Mouse (Mus musculus) liver, adult 2 months (tissue): ENCODE measurements at regions not wholly inside any gene's neighbourhood (a gene's known extent, or its start where the extent isn't known, plus 50 kb on each side); places are given as distances from the start of the nearest gene placed in this dataset.

Experiments used
- DNase-seq: peaks from one replicate; pipeline ENCODE4 v3.0.0-alpha.2; 2011; ENCODE audit warnings: low read depth, low spot score; ENCODE audit errors: extremely low read depth
- H3K27ac ChIP-seq: fragments of 200-500 bp; replicated peaks from 2 replicates; pipeline ENCODE4 v1.5.1; 2012; ENCODE audit warnings: low read depth, mild to moderate bottlenecking, control low read depth, inconsistent platforms, low read length; ENCODE audit not compliant: insufficient read depth
- H3K27me3 ChIP-seq: fragments of 200-500 bp; 2 replicates; pipeline ENCODE4 v1.6.1; 2012; ENCODE audit warnings: mild to moderate bottlenecking, moderate library complexity, low read length, inconsistent platforms; ENCODE audit not compliant: control insufficient read depth, insufficient read depth
- H3K36me3 ChIP-seq: fragments of 200-500 bp; 2 replicates; pipeline ENCODE4 v1.6.1; 2012; ENCODE audit warnings: low read length, inconsistent platforms; ENCODE audit not compliant: control insufficient read depth, insufficient read depth
- H3K4me1 ChIP-seq: fragments of 200-500 bp; 2 replicates; pipeline ENCODE4 v1.6.1; 2011; ENCODE audit warnings: low read length; ENCODE audit not compliant: control insufficient read depth, insufficient read depth
- H3K4me3 ChIP-seq: fragments of 200-500 bp; 2 replicates; pipeline ENCODE4 v1.5.1; 2011; ENCODE audit warnings: low read depth, mild to moderate bottlenecking, control low read depth, low read length, moderate library complexity; ENCODE audit not compliant: insufficient read depth
- H3K79me2 ChIP-seq: fragments of 200-500 bp; 2 replicates; pipeline ENCODE4 v1.6.1; 2012; ENCODE audit warnings: inconsistent platforms, mild to moderate bottlenecking, low read length, moderate library complexity; ENCODE audit not compliant: control insufficient read depth, insufficient read depth
- H3K9ac ChIP-seq: fragments of 200-500 bp; 2 replicates; pipeline ENCODE4 v1.6.1; 2012; ENCODE audit warnings: low read depth, mild to moderate bottlenecking, control low read depth, inconsistent platforms, low read length
- CTCF ChIP-seq: fragments of 200-500 bp; IDR thresholded peaks from 2 replicates; pipeline ENCODE4 v1.5.1; 2011; ENCODE audit warnings: low read depth, low read length, control low read depth
- POLR2A ChIP-seq: fragments of 200-500 bp; IDR thresholded peaks from 2 replicates; pipeline ENCODE4 v1.6.1; 2011; ENCODE audit warnings: low read length, control low read depth; ENCODE audit not compliant: insufficient read depth; ENCODE audit errors: extremely low read depth
- WGBS: fragments of 180-500 bp; shearing (Covaris S2); methylation state at CpG from one replicate; pipeline ENCODE4 v1.1.7; 2018; 5-methylcytosine and 5-hydroxymethylcytosine counted together

- 65% methylated on average over 17 of the region's 17 CpGs for WGBS
- H3K27ac ChIP-seq: peak overlapping the region; percentile 63
- H3K79me2 ChIP-seq: no peaks in the 10 kb centered on the region
- H3K27me3 ChIP-seq: no peaks in the 10 kb centered on the region
- H3K4me3 ChIP-seq: no peak overlapping the region
- no peaks in the 10 kb centered on the region for H3K36me3 ChIP-seq
- H3K9ac ChIP-seq: peak overlapping the region; percentile 74
- no peak for TF ChIP-seq CTCF
- no peak for TF ChIP-seq POLR2A
- peaks cover 9% of the 10 kb centered on the region for H3K4me1 ChIP-seq
- peak; percentile 28 for DNase-seq
These were observed 123.5 kb downstream of the Ly86 start for GRCm38 (mm10) chr13:37468304-37469178.

GRCm38 (mm10) chr13:37470230-37470907 is 125.4 kb downstream of the Ly86 start:
- DNase-seq: no peak
- 73% methylated on average over 11 of the region's 11 CpGs for WGBS
- TF ChIP-seq CTCF (no peak), POLR2A (no peak)
- Histone ChIP-seq H3K79me2 (no peaks in the 10 kb centered on the region), H3K27me3 (no peaks in the 10 kb centered on the region), H3K9ac (no peak overlapping the region), H3K4me1 (peaks cover 9% of the 10 kb centered on the region), H3K36me3 (no peaks in the 10 kb centered on the region), H3K27ac (no peak overlapping the region), H3K4me3 (no peak overlapping the region)

- 71% methylated on average over 1 of the region's 1 CpGs for WGBS
- Histone ChIP-seq H3K4me1 (peaks cover 4% of the 10 kb centered on the region), H3K4me3 (no peak overlapping the region), H3K36me3 (no peaks in the 10 kb centered on the region), H3K9ac (no peak overlapping the region), H3K27ac (no peak overlapping the region), H3K79me2 (no peaks in the 10 kb centered on the region), H3K27me3 (no peaks in the 10 kb centered on the region)
- DNase-seq: no peak
- no peak for TF ChIP-seq CTCF
- TF ChIP-seq POLR2A: no peak
These were observed 128.4 kb downstream of the Ly86 start for GRCm38 (mm10) chr13:37473359-37473758.

GRCm38 (mm10) chr13:37475804-37476203 is 130.8 kb downstream of the Ly86 start:
- H3K36me3 ChIP-seq: no peaks in the 10 kb centered on the region
- TF ChIP-seq POLR2A (no peak), CTCF (no peak)
- DNase-seq: no peak
- H3K27me3 ChIP-seq: no peaks in the 10 kb centered on the region
- H3K27ac ChIP-seq: no peak overlapping the region
- no peak overlapping the region for H3K9ac ChIP-seq
- H3K4me3 ChIP-seq: no peak overlapping the region
- H3K79me2 ChIP-seq: no peaks in the 10 kb centered on the region
- WGBS: 87% methylated on average over 3 of the region's 3 CpGs
- H3K4me1 ChIP-seq: peaks cover 2% of the 10 kb centered on the region; the same call in 1 of the 2 replicates

GRCm38 (mm10) chr13:37476256-37477053 is 131.4 kb downstream of the Ly86 start:
- H3K4me1 ChIP-seq: peaks cover 2% of the 10 kb centered on the region; the same call in 1 of the 2 replicates
- H3K9ac ChIP-seq: no peak overlapping the region
- H3K4me3 ChIP-seq: no peak overlapping the region
- no peaks in the 10 kb centered on the region for H3K36me3 ChIP-seq
- WGBS: 77% methylated on average over 13 of the region's 13 CpGs
- TF ChIP-seq CTCF: no peak
- TF ChIP-seq POLR2A: no peak
- no peaks in the 10 kb centered on the region for H3K27me3 ChIP-seq
- H3K79me2 ChIP-seq: no peaks in the 10 kb centered on the region
- H3K27ac ChIP-seq: no peak overlapping the region
- no peak for DNase-seq
